Mouse (Mus musculus) G1E (cell line): ENCODE data around the gene Vwa3b. TPM values are rescaled to one million over a fixed set of nuclear protein-coding genes. Genes with fewer than 3 reads are reported as not detected.

Experiments used
- ATAC-seq: 2 replicates; pipeline ENCODE4 v1.8.0; 2016; ENCODE audit warnings: mild to moderate bottlenecking; ENCODE audit not compliant: insufficient number of reproducible peaks, poor library complexity, low FRiP score, severe bottlenecking; ENCODE audit errors: extremely low read depth
- DNase-seq: peaks from one replicate; pipeline ENCODE4 v3.0.0; 2012; ENCODE audit warnings: low spot score
- H3K27me3 ChIP-seq: 2 replicates; pipeline ENCODE4 v1.6.1; 2012; ENCODE audit warnings: mild to moderate bottlenecking, low read length, inconsistent platforms; ENCODE audit not compliant: insufficient read depth
- H3K36me3 ChIP-seq: replicated peaks from 2 replicates; pipeline ENCODE3; 2012; ENCODE audit warnings: mild to moderate bottlenecking, inconsistent platforms
- H3K4me1 ChIP-seq: 2 replicates; pipeline ENCODE4 v1.6.1; 2012; ENCODE audit warnings: low read depth, low read length, inconsistent platforms, mixed read lengths; ENCODE audit not compliant: insufficient read depth
- H3K4me3 ChIP-seq: 2 replicates; pipeline ENCODE4 v1.5.1; 2012; ENCODE audit warnings: low read depth, mild to moderate bottlenecking, inconsistent platforms, low read length, moderate library complexity, mixed read lengths
- H3K9me3 ChIP-seq: replicated peaks from 2 replicates; pipeline ENCODE4 v1.6.1; 2012; ENCODE audit warnings: inconsistent platforms
- CTCF ChIP-seq: IDR thresholded peaks from 2 replicates; pipeline ENCODE4 v1.5.1; 2012; ENCODE audit warnings: low read depth, low read length, inconsistent platforms, mixed read lengths
- GATA1 ChIP-seq: IDR thresholded peaks from 2 replicates; pipeline ENCODE4 v1.6.1; 2012; ENCODE audit warnings: borderline replicate concordance, low read length, inconsistent platforms, mixed read lengths
- GATA2 ChIP-seq: IDR thresholded peaks from 2 replicates; pipeline ENCODE4 v1.6.1; 2012; ENCODE audit warnings: low read depth, low read length, inconsistent platforms, borderline replicate concordance
- POLR2AphosphoS5 ChIP-seq: IDR thresholded peaks from 2 replicates; pipeline ENCODE4 v1.6.1; 2012; ENCODE audit warnings: low read depth, low read length, inconsistent platforms; ENCODE audit not compliant: insufficient replicate concordance
- TAL1 ChIP-seq: conservative IDR thresholded peaks from 2 replicates; pipeline ENCODE4 v1.6.1; 2012; ENCODE audit warnings: low read depth, low read length, inconsistent platforms, mixed read lengths
- polyA plus RNA-seq: library from polyadenylated mRNA; stranded (reverse); fragments of >175 nt; gene quantifications from 2 replicates; pipeline ENCODE4 v1.2.3, GENCODE M21; 2012
- total RNA-seq, 2 experiments: library from RNA; stranded (forward) in 1 of 2; stranded (reverse) in 1 of 2; fragments of 200-1000 nt in 1 of 2; fragments of >200 nt in 1 of 2; fragmentation: Nextera tagmentation in 1 of 2; gene quantifications; 2 replicates each; pipeline ENCODE4 v1.2.3; 2014 to 2017

Gene Vwa3b
- total and polyA plus RNA-seq, 3 experiments: 0.49 TPM; not detected in 2

GRCm38 (mm10) chr1:37105194-37105593, 78.8 kb downstream of the Vwa3b start:
- no peak for TF ChIP-seq TAL1
- TF ChIP-seq GATA1: no peak
- TF ChIP-seq GATA2: no peak
- no peak for TF ChIP-seq CTCF
- no peak for TF ChIP-seq POLR2AphosphoS5
- no peaks in the 10 kb centered on the region for H3K4me1 ChIP-seq

GRCm38 (mm10) chr1:37113781-37114180, 87.4 kb downstream of the Vwa3b start:
- H3K27me3 ChIP-seq: peaks cover 22% of the 10 kb centered on the region
- TF ChIP-seq POLR2AphosphoS5 (no peak), GATA2 (no peak), CTCF (no peak), TAL1 (no peak), GATA1 (no peak)
- no peaks in the 10 kb centered on the region for H3K9me3 ChIP-seq
- H3K4me1 ChIP-seq: no peaks in the 10 kb centered on the region
- H3K36me3 ChIP-seq: no peaks in the 10 kb centered on the region
- DNase-seq (no peak), ATAC-seq (no peak)
- H3K4me3 ChIP-seq: no peak overlapping the region

More at GRCm38 (mm10) chr1:37105194-37105593, 78.8 kb downstream of the Vwa3b start:
- Histone ChIP-seq H3K9me3 (no peaks in the 10 kb centered on the region), H3K27me3 (peaks cover 8% of the 10 kb centered on the region; the same call in 1 of the 2 replicates), H3K36me3 (no peaks in the 10 kb centered on the region), H3K4me3 (no peak overlapping the region)
- ATAC-seq: no peak
- no peak for DNase-seq

GRCm38 (mm10) chr1:37115847-37116246, 89.5 kb downstream of the Vwa3b start:
- Histone ChIP-seq H3K4me1 (no peaks in the 10 kb centered on the region), H3K4me3 (no peak overlapping the region), H3K27me3 (peaks cover 22% of the 10 kb centered on the region), H3K9me3 (no peaks in the 10 kb centered on the region), H3K36me3 (no peaks in the 10 kb centered on the region)
- ATAC-seq (no peak), DNase-seq (no peak)
- TF ChIP-seq POLR2AphosphoS5 (no peak), GATA1 (no peak), CTCF (no peak), GATA2 (no peak), TAL1 (no peak)

GRCm38 (mm10) chr1:37116574-37116973, 90.2 kb downstream of the Vwa3b start:
- H3K27me3 ChIP-seq: peaks cover 22% of the 10 kb centered on the region
- H3K36me3 ChIP-seq: no peaks in the 10 kb centered on the region
- no peak for DNase-seq
- no peak overlapping the region for H3K4me3 ChIP-seq
- H3K9me3 ChIP-seq: no peaks in the 10 kb centered on the region
- no peak for ATAC-seq
- no peaks in the 10 kb centered on the region for H3K4me1 ChIP-seq
- no peak for TF ChIP-seq CTCF
- TF ChIP-seq GATA2: no peak

GRCm38 (mm10) chr1:37117964-37118363, 91.6 kb downstream of the Vwa3b start:
- H3K9me3 ChIP-seq: no peaks in the 10 kb centered on the region
- peaks cover 28% of the 10 kb centered on the region for H3K27me3 ChIP-seq
- no peak for DNase-seq
- H3K4me3 ChIP-seq: no peak overlapping the region
- H3K4me1 ChIP-seq: no peaks in the 10 kb centered on the region
- no peak for ATAC-seq
- no peak for TF ChIP-seq CTCF
- TF ChIP-seq GATA2: no peak
- TF ChIP-seq TAL1: no peak
- TF ChIP-seq GATA1: no peak
- no peak for TF ChIP-seq POLR2AphosphoS5
- no peaks in the 10 kb centered on the region for H3K36me3 ChIP-seq

- H3K36me3 ChIP-seq: no peaks in the 10 kb centered on the region
- peaks cover 18% of the 10 kb centered on the region for H3K27me3 ChIP-seq
- DNase-seq (no peak), ATAC-seq (no peak)
- H3K4me1 ChIP-seq: no peaks in the 10 kb centered on the region
- TF ChIP-seq GATA2: no peak
- no peak overlapping the region for H3K4me3 ChIP-seq
- H3K9me3 ChIP-seq: no peaks in the 10 kb centered on the region
Measured at GRCm38 (mm10) chr1:37122306-37122705, 95.9 kb downstream of the Vwa3b start.

- no peaks in the 10 kb centered on the region for H3K9me3 ChIP-seq
- H3K4me3 ChIP-seq: no peak overlapping the region
- no peak for DNase-seq
- no peaks in the 10 kb centered on the region for H3K36me3 ChIP-seq
- TF ChIP-seq CTCF (no peak), GATA1 (no peak), GATA2 (no peak), POLR2AphosphoS5 (no peak), TAL1 (no peak)
- ATAC-seq: no peak
- peaks cover 18% of the 10 kb centered on the region for H3K27me3 ChIP-seq
- H3K4me1 ChIP-seq: no peaks in the 10 kb centered on the region
Measured at GRCm38 (mm10) chr1:37122798-37123197, 96.4 kb downstream of the Vwa3b start.
